Mouse (Mus musculus) CD4-positive, CD25-positive, alpha-beta regulatory T cell, adult 9 weeks (primary cell): ENCODE results near the gene Lzts2. TPM values are rescaled to one million over a fixed set of nuclear protein-coding genes. Genes with fewer than 3 reads are reported as not detected.

Experiments used
- polyA plus RNA-seq: library from polyadenylated mRNA; unstranded; fragments of 100-300 nt; shearing (Covaris generic); gene quantifications from one replicate; pipeline ENCODE4 v1.2.1, GENCODE M21; 2017

The Lzts2 gene
- polyA plus RNA-seq, result 2.8 TPM

DNA sequence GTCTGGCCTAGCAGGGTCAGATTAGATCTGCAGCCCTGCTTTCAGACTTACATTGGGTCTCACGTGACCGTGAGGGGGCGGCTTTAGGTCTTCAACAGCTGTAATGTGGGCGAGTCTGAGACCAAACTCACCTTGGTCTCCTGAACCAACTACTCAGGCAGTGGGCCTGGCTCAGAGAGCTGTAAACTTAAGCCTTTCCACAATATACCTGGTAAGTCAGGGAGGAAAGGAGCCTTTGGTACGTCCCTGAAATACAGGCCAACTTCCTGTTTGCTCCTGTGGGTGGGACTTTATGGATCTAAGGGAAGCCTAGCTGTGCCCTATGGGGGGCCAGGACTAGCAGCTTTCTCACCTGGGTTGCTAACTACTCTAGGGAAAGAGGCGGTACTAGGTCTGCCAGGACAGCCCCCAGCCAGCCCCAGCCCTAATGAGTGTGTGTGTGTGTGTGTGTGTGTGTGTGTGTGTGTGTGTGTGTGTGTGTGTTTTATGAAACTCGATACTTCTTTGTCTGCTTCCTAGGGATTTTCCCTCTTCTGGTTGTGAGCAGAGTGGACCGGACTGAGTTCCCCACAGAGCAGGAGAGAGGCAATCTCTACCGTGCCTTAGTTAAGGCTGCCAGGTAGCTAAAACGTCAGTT lies at the start of gene Lzts2:
Gene Lzts2, plus strand, starts transcription at position 80 of the 637 bp plus-strand sequence.

DNA sequence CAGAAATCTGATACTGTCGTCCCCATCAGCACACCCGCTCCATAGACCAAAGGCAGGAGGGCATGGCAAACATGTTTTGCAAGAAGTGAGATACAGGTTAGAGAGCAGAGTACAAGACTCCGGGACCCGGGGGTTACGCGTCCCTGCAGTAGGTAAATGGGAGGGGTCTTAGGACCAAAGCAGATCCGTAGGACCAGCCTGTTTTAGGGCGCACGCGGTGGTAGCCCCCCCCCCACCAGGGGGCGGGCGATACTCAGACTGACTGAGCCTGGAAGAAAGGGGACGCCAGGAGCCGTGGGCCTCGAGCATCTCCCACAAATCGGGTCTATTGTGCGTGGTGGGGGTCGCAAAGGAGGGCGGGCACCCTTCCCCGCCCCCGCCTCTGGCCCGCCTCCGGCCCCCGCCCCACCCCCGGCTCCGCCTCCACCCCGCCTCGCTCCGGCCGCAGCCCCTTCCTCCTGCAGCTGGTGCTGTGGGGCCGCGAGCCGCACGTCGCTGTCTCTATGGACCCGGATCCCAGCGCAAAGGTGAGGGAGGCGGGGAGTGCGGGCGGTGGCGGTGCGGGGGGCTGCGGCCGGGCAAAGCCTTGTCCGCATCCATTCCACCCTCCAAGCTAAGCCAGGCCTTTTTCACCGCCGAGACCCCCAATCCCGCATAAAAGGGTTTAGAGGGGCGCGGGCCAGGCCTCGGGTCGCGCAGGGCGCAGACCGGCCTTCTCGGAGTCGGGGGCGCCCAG lies 25.2 kb upstream of the Lzts2 start, which contains the start of gene Sema4g:
Gene Sema4g, plus strand, starts transcription at position 271 of the 736 bp plus-strand sequence.

DNA sequence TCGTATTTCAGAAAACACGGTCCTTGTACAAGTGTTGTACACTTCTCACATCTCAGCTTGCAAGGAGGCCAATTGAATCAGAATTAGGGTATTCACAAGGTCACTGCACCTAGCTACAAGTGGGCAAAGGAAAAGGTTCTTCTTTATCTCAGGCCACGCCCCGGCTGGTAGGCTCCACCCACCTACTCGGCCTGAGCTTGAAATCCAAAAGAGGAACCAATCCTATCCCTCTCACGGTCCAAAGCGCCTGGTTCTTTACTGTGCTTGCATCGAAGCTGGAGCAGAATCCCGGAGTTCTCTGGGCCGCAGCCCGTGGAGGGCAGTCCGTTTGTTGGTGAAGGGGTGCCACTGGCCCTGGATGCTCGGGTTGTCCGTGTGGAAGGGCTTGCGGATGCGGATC lies 8.8 kb upstream of the Lzts2 start, which contains the start of gene Twnk:
Gene Twnk, plus strand, starts transcription at position 220 of the 400 bp plus-strand sequence.

DNA sequence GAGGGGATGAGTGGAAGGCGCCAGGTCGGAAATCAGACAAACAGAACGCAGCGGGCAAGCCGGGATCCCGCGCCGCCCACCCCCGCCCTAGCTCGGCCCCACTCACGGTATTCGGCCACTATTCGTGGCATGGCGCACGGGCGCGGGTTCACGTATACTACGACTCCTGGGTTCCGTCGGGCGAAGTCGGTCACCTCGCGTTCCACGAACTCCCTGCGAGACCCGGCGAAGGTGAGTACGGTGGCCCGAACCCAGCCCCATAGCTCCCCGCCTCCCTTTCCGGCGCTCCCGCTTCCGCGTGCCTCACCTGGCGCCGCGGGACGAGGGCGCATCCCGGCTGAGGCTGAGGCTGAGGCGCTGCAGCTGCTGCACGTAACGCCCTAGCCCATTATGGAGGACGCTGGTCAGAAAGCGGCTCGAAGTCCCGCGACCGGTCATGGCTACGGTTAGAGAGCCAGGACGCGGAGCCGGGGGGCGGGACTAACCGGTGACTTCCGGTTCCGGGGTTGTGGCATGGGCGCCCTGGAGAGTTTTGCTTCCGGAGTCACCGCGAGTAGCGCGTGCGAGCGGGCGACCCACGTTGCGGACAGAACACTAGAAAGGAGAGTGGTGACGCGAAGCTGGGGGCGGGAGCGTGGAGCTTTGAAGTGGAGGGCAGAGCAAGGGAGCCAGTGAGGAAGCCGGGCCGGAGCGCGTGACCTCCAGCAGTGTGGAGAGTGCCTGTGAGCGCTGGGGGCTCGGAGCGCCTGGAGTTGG lies 8.1 kb upstream of the Lzts2 start, which contains the start of gene Mrpl43:
Gene Mrpl43, minus strand, starts transcription at position 486 of the 756 bp plus-strand sequence.

DNA sequence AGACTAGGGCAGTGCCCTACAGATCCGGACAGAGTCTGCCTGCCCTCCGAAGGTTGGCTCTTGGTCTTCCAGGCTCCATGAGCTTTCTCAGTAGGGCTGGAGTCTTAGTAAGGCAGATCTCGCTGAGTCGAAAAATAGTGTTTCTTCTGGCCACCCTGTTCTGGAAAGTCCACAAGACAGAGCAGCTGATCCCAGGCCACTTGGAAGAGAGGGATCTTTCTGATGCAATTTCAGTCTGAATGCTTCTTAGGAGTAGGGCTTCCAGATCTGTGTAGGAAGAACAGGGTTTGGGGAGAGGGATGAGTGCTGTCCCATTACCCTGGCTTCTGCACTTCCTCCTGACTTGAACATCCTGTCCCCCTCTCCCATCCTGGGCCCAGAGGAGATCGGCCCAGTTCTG lies 31.4 kb downstream of the Lzts2 start, which contains the start of gene Pdzd7:
Gene Pdzd7, minus strand, starts transcription at position 67 of the 400 bp plus-strand sequence.

DNA sequence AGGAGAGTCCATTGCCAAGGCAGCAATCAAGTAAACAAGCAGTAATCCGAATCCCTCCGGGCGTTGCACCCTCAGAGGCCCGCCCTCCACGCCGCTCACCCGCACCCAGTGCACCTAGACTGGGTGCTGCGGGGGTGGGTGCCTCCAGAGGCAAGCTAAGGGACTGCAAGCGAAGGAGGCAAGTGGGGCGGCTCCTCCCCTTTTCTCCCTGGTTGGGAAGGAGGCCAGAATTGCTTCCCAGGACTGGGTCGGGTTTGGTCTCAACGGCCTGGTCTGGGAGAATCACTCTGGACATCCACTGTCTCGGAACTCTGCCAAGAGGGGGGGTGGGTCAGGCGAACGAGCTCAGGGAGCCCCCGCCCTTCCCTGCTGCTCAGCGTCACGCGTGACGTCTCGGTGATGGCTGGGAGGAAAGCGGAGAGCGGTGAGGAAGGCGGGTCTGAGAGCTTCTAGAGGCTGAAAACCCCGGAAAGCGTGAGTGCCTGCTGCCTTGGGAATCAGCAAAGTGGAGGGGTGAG lies 33.3 kb downstream of the Lzts2 start, which contains the start of gene Sfxn3:
Gene Sfxn3, plus strand, starts transcription at position 87 of the 518 bp plus-strand sequence.

DNA sequence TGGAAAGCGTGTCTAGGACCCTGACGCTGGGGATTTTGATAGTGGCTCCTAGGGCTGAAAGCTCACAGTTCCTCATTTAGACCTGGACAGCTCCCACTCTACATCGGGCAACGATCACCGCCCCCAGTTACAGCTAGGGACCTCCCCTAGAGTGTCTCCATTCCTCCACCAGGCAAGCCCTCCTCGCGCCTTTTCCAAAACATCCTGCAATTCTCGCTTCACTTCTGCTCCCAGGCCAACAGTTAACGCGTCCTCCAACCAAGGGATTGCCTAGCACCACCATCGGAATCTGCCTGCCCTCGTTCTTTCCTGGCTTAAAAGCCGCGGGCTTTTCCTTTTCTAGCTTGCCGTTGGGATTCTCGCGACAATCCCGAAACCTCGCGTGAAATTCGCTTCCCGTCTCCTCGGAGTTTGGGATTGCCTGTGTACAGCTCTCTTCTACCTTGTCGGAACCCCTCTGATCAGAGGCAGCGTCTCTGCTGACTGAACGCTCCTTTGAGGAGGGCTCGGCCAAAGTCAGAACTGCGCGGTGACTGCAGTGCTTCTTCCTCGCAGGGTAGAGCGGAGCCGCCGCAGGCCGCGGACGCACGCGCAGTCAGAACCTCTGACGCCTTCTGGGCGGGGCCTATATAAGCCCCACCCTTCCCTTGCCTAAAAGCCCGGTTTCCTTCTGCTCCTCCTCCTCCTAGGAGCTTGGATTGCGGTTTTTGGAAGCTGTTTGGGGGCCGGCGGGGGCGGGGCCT lies 60.5 kb downstream of the Lzts2 start, which contains the start of gene Kazald1:
Gene Kazald1, plus strand, starts transcription at position 662 of the 743 bp plus-strand sequence.

Other genes starting within 250 kb of the Lzts2 start
- 50.6 TPM for gene Slf2, start 83.3 kb upstream of the Lzts2 start, polyA plus RNA-seq
- gene Sema4g, start 25.3 kb upstream of the Lzts2 start, polyA plus RNA-seq, result 0.06 TPM
- gene Twnk, start 8.8 kb upstream of the Lzts2 start, polyA plus RNA-seq, result 21.4 TPM
- 72.2 TPM for gene Mrpl43, start 8.0 kb upstream of the Lzts2 start, polyA plus RNA-seq
- not detected for gene Pdzd7, start 31.3 kb downstream of the Lzts2 start, polyA plus RNA-seq
- gene Sfxn3, start 33.1 kb downstream of the Lzts2 start, polyA plus RNA-seq, result 93.8 TPM
- not detected for gene Kazald1, start 60.8 kb downstream of the Lzts2 start, polyA plus RNA-seq
- gene Tlx1, start 136.3 kb downstream of the Lzts2 start, polyA plus RNA-seq, result not detected
- not detected for gene Lbx1, start 221.4 kb downstream of the Lzts2 start, polyA plus RNA-seq